Mouse (Mus musculus) c-Kit-positive CD71-positive TER-119-negative erythroid progenitor cells, embryonic 14.5 days (primary cell): ENCODE results near the gene Asf1a.
"Not testable (repeated sequence)": the region's sequence is repeated elsewhere in the genome, so short reads cannot be mapped to it uniquely, and the experiment has no call there.

ENCODE experiments used
- DNase-seq: peaks from one replicate; pipeline ENCODE4 v3.0.0-alpha.2; 2013; ENCODE audit warnings: low read depth

Gene Asf1a

DNA sequence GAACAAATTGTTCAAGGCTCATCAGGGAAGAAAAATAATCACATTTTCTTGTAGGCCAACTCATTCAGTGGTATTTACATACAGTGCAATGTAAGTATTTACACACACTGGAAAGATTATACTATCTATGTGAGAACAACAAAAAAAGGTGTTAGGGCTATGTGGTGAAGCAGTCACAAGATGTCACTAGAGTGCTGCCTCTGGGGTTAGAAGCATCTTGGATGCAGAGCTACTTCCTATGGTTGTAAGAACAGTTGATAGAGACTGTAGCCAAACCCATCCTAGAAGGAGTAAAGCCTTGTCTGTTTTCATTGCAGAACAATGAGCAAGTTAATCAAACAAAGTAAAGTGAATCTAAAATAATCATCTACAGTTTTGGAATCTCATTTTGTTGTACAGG lies 45.0 kb downstream of the Asf1a start:
- DNase-seq: no peak

DNA sequence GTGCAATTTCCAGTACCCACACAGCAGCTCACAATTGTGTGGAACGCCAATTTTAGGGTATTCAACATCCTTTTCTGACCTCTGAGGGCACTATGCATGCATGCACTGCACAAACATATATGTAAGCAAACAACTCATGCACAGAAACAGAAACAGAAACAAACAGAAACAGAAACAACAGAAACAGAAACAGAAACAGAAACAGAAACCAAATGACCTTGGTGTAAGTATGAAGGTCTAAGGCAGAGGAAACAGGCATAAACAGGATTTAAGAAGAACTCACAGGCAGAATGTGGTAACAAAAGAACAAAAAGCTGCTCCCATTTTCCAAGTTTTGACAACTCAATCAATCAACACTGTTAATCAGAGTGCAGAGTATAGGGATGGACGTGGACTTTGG lies 54.1 kb downstream of the Asf1a start:
- DNase-seq: no peak

DNA sequence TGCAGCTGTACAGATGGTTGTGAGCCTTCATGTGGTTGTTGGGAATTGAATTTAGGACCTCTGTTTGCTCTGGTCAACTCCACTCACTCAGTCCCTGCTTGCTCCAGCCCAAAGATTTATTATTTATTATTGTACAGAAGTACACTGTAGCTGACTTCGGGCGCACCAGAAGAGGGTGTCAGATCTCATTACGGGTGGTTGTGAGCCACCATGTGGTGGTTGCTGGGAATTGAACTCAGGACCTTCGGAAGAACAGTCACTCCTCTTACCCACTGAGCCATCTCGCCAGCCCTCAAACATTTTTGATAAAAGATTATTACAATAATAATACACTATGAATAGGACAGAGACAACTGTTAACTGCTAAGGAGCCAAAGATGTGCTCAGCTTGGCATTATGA lies 57.7 kb downstream of the Asf1a start:
- not testable (repeated sequence) for DNase-seq
